Mouse (Mus musculus) lung, adult 2 months (tissue): ENCODE results near the gene Cdipt.

Experiments used
- CTCF ChIP-seq: fragments of 200-500 bp; IDR thresholded peaks from 2 replicates; pipeline ENCODE4 v1.5.1; 2011; ENCODE audit warnings: mild to moderate bottlenecking, low read length, control low read depth; ENCODE audit not compliant: insufficient read depth
- POLR2A ChIP-seq: fragments of 200-500 bp; IDR thresholded peaks from 2 replicates; pipeline ENCODE4 v1.6.1; 2011; ENCODE audit warnings: low read depth, mild to moderate bottlenecking, control low read depth, low read length, borderline replicate concordance; ENCODE audit errors: extremely low read depth

- TF ChIP-seq POLR2A (no peak), CTCF (no peak)
These were observed 3.1 kb downstream of the Cdipt start for GRCm38 (mm10) chr7:126978841-126979240.
